Comparison of ENCODE assay signal across 24 mouse cellular contexts in the genomic region with DNA sequence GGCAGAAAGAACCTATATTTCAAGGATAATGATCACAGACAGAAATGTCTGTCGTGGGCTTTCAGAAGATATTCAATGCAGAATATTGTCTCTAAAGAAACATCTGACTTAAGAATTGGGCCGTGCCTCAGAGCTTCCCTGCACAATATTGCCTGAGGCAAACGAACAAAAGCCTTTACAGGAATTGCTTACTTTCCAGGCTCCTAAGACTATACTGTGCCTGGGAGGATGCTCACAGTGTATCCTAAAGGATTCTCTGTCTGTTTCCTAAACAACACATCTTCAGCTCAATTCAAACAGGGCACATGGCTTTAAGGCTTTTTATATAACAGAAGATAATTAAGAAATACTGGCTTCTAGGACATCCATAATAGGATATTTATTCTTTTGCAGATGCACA.
"Had no signal": no experiment of that assay in that cellular context is flagged by ENCODE, and none has a peak within 500 bp of the region (broad histone marks: within the 10 kb centered on the region; RNA-seq: fewer than 3 reads in every experiment).

No protein-coding gene starts in this region.

- H3K27ac ChIP-seq: heart, adult 2 months; heart, embryonic 13.5 days; heart, embryonic 15.5 days; hindbrain, embryonic 13.5 days; hindbrain, postnatal 0 days; kidney, embryonic 15.5 days; kidney, postnatal 0 days; limb, embryonic 10.5 days; limb, embryonic 12.5 days had no signal

- H3K9ac ChIP-seq: heart, embryonic 13.5 days; heart, embryonic 15.5 days; hindbrain, embryonic 13.5 days; kidney, embryonic 15.5 days; limb, embryonic 12.5 days had no signal

- H3K4me1 ChIP-seq: heart, embryonic 15.5 days; kidney, embryonic 15.5 days; limb, embryonic 10.5 days; limb, embryonic 12.5 days had no signal

- DNase-seq: gastrocnemius, postnatal 14 days; gastrocnemius, postnatal 36 days; heart, adult 2 months; heart, postnatal 14 days; heart, postnatal 36 days; kidney, adult 11 months; kidney, adult 2 months; kidney, adult 9 months; kidney, postnatal 14 days; kidney, postnatal 36 days; layer of hippocampus, adult 9-11 months; layer of hippocampus, postnatal 36 days; liver had no signal

- H3K36me3 ChIP-seq: heart, embryonic 13.5 days; heart, embryonic 15.5 days; hindbrain, embryonic 13.5 days; kidney, embryonic 15.5 days; limb, embryonic 10.5 days; limb, embryonic 12.5 days had no signal

- ATAC-seq: hindbrain, postnatal 0 days; intestine, embryonic 16.5 days had no signal

- H3K4me3 ChIP-seq: heart, adult 2 months; heart, embryonic 13.5 days; heart, embryonic 15.5 days; hindbrain, embryonic 13.5 days; kidney, embryonic 15.5 days; limb, embryonic 10.5 days; limb, embryonic 12.5 days had no signal

- H3K4me2 ChIP-seq: heart, embryonic 11.5 days; heart, embryonic 13.5 days; heart, embryonic 15.5 days; hindbrain, embryonic 13.5 days; kidney, embryonic 15.5 days; limb, embryonic 12.5 days; liver, embryonic 11.5 days had no signal

- H3K9me3 ChIP-seq: heart, embryonic 13.5 days; heart, embryonic 15.5 days; hindbrain, embryonic 13.5 days; kidney, embryonic 15.5 days; limb, embryonic 10.5 days; limb, embryonic 12.5 days had no signal

- H3K27me3 ChIP-seq: heart, embryonic 13.5 days; heart, embryonic 15.5 days; hindbrain, embryonic 13.5 days; kidney, embryonic 15.5 days; limb, embryonic 12.5 days had no signal
